Mouse (Mus musculus) kidney, postnatal 14 days (tissue): ENCODE measurements at regions not wholly inside any gene's neighbourhood (a gene's known extent, or its start where the extent isn't known, plus 50 kb on each side); places are given as distances from the start of the nearest gene placed in this dataset.

ENCODE experiments used
- DNase-seq: peaks from one replicate; pipeline ENCODE4 v3.0.0; 2022; ENCODE audit warnings: mixed read lengths

GRCm38 (mm10) chr9:113057415-113057814, 650.6 kb downstream of the Pdcd6ip start:
- DNase-seq: no peak

DNA sequence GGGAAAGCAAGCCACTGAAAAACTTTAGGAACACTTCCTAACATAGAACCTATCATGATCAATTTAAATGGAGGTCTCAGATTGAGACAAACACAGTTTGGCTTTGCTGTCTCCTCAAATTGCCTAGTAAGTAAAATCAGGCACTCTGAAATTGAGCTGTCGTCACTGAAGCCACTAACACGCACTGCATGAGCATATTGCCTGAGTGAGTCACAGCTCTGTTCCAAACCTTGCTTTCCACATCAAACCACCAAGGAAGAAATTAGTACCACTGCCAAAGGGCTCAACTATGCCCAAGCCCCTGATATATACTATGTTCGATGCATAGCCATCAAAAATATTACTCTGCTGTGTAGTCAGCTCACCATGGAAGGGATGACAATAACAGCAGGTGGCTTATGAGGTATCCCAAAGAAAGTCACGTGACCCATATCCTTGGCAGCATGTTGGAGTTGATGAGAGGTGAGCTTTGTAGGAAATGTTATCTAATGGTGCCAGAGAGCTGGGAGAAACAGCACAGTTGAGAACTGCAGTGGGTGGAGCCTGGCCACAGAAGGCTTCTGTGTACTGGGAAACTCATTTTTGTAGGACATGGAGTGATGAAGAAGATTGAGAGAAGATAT, 663.4 kb downstream of the Pdcd6ip start:
- DNase-seq: no peak

DNA sequence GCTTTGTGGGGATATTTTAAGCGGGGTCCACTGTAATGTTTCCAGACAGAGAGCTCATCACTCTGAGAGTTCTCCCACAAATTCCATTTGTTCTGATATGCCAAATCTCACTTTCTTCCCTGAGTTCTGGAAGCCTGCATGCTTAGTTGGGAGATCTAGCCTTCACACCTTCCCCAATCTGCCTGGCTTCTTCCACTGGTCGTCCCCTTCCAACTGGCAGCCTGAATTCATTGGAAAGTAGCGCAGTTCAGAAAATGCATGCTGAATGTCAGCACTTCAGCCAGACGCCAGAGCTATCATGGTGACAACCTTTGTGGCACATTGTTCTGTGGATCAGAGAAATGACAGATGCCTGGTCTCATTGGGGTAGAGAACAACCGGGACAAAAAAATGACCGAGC, 667.2 kb downstream of the Pdcd6ip start:
- DNase-seq: no peak

GRCm38 (mm10) chr9:113033996-113034395, 674.1 kb downstream of the Pdcd6ip start:
- DNase-seq: no peak

DNA sequence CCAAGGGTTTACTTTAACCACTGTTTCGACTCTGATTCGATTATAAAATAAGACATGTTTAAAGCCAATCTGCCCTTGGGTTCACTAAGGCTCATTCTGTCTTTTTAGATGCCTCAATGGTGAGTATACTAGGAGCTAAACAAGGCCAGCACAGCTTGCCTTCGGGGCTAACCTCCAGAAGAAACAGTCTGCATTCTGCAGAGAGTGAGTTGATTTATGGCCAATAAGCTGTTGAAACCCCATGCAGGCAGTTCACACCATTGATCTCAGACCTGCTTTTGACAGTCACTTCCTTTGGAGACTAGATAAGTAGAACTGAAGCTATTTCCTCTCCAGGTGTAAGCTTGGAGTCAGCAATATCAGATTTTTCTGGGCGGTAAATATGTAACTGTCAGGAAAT, 679.0 kb downstream of the Pdcd6ip start:
- DNase-seq: no peak

GRCm38 (mm10) chr9:113026904-113027193, 681.2 kb downstream of the Pdcd6ip start:
- no peak for DNase-seq

- DNase-seq: peak; percentile 24
Measured at GRCm38 (mm10) chr9:113026096-113026903, 681.8 kb downstream of the Pdcd6ip start.

GRCm38 (mm10) chr9:113021866-113022645, 686.0 kb downstream of the Pdcd6ip start:
- DNase-seq: no peak

GRCm38 (mm10) chr9:113019576-113019975, 688.5 kb downstream of the Pdcd6ip start:
- peak; percentile 27 for DNase-seq

GRCm38 (mm10) chr9:113008106-113008505, 700.0 kb downstream of the Pdcd6ip start:
- DNase-seq: no peak

GRCm38 (mm10) chr9:112996204-112996603, 711.9 kb downstream of the Pdcd6ip start:
- DNase-seq: no peak

- DNase-seq: no peak
Measured at GRCm38 (mm10) chr9:112994774-112995173, 713.3 kb downstream of the Pdcd6ip start.

DNA sequence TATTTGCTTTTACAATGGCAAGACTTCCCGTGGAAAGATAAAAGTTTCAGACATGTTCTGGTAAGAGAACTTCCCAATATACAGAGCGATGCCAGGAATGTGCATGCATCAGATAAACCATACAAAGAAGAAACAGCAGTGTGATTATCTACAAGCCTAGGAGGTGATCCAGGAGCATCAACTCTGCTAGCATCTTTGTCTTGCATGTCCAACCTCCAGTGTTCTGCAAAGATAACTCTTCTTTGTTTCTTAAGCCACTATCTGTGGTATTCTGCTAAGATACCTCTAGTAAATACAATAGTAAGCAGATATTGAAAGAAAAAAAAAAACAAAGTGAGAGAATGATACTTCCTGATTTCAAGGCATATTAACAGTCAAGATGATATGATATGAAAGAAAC, 714.4 kb downstream of the Pdcd6ip start:
- no peak for DNase-seq

GRCm38 (mm10) chr9:112992937-112993336, 715.1 kb downstream of the Pdcd6ip start:
- no peak for DNase-seq

- DNase-seq: no peak
Measured at GRCm38 (mm10) chr9:112983353-112983752, 724.7 kb downstream of the Pdcd6ip start.

GRCm38 (mm10) chr9:112951567-112951966, 715.8 kb upstream of the Arpp21 start:
- no peak for DNase-seq

- DNase-seq: no peak
Measured at GRCm38 (mm10) chr9:112950056-112950455, 714.3 kb upstream of the Arpp21 start.

DNA sequence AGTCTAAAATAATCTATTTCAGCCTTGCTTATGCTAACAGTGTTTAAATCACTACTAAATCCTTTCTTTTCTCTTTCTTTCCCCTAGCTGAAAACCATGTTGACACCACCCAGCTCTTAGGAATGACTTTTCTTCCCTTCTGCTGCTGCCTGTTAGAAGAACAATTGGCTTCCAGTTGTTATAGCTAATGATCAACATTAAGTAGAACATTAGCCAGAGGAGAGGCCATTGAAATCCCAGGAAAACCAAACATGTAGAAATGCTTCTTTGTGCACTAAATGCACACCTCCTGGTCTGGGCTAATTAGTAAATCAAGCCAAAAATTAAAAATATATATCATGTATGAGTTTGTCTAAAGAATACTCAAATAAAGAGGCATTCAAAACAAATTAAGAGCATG, 703.0 kb upstream of the Arpp21 start:
- DNase-seq: peak; percentile 8

- DNase-seq: peak; percentile 41
Measured at GRCm38 (mm10) chr9:112909311-112910101, 673.8 kb upstream of the Arpp21 start.

- DNase-seq: no peak
Measured at GRCm38 (mm10) chr9:112905955-112906354, 670.2 kb upstream of the Arpp21 start.

DNA sequence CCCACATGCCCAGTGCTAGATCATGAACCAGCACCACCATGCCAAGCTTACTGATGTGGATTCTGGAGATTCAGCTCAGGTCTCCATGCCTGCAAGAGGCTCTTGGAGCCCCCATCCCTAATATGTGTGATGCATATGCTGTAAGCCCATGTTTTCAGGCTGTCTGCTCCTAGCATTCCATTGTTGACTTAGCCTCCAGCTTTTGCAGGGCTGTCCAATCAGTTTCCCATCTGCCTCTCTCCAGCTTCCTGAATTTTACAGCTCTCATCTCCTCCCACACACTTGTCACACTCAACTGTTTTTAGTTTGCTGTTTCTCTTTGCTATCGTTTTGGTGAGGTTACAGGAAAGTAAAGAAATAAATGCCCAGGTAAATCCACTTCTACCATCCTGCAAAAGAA, 629.2 kb upstream of the Arpp21 start:
- DNase-seq: peak; percentile 3

DNA sequence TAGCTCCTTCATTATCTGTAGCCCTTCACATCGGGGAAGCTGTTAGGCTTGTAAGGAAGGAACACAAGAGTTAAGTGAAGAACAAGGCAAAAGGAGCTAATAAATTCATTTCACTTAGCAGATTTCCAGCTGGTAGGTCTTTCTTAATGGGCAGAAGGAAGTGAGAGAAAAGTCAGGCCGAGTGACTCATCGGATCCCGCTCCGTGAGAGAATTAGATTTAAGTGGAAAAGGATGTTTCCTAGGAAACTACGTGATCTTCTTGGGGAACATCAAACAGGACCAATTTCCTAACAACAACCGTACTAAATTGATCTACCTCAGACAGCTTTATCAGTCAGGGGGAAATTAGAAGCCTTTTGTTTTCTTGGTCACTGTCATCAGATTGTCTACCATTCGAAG, 625.4 kb upstream of the Arpp21 start:
- DNase-seq: no peak

GRCm38 (mm10) chr9:112860307-112860893, 624.7 kb upstream of the Arpp21 start:
- DNase-seq: no peak
